Mouse (Mus musculus): ENCODE data around the gene Best1. TPM values are rescaled to one million over a fixed set of nuclear protein-coding genes. Genes with fewer than 3 reads are reported as not detected.

Gene Best1
- polyA plus RNA-seq, 1 experiment from 2014 or later: 2.1 TPM

- H3K4me2 ChIP-seq (replicated peaks): no peak overlapping the region
- no peaks in the 10 kb centered on the region; the same call in 1 of the 2 replicates for H3K9me3 ChIP-seq
- no peaks in the 10 kb centered on the region for H3K36me3 ChIP-seq
- no peak overlapping the region for H3K4me3 ChIP-seq
- WGBS: 80% methylated on average over 3 of the region's 3 CpGs
- no peak for ATAC-seq (ENCODE audit: low FRiP score, low read depth)
- peaks cover 16% of the 10 kb centered on the region for H3K4me1 ChIP-seq
- no peaks in the 10 kb centered on the region for H3K27me3 ChIP-seq
- no peak overlapping the region for H3K9ac ChIP-seq
- no peak overlapping the region for H3K27ac ChIP-seq
Measured at GRCm38 (mm10) chr19:9946986-9947385, 54.4 kb downstream of the Best1 start.

GRCm38 (mm10) chr19:9945800-9946564 lies 55.5 kb downstream of the Best1 start:
- peaks cover 19% of the 10 kb centered on the region for H3K4me1 ChIP-seq
- H3K9me3 ChIP-seq: no peaks in the 10 kb centered on the region; the same call in 1 of the 2 replicates
- 89% methylated on average over 8 of the region's 8 CpGs for WGBS
- no peaks in the 10 kb centered on the region for H3K27me3 ChIP-seq
- no peak overlapping the region for H3K4me2 ChIP-seq (replicated peaks)
- no peak overlapping the region for H3K27ac ChIP-seq
- no peaks in the 10 kb centered on the region for H3K36me3 ChIP-seq
- ATAC-seq (ENCODE audit: low FRiP score, low read depth): no peak
- no peak overlapping the region for H3K4me3 ChIP-seq
- no peak overlapping the region for H3K9ac ChIP-seq

- no peak overlapping the region for H3K4me3 ChIP-seq
- H3K36me3 ChIP-seq: no peaks in the 10 kb centered on the region
- no peaks in the 10 kb centered on the region for H3K27me3 ChIP-seq
- H3K9ac ChIP-seq: no peak overlapping the region
- H3K27ac ChIP-seq: no peak overlapping the region
- WGBS: 59% methylated on average over 10 of the region's 10 CpGs
- ATAC-seq (ENCODE audit: low FRiP score, low read depth): no peak; the same call in 1 of the 2 replicates
- peaks cover 33% of the 10 kb centered on the region for H3K4me1 ChIP-seq
- no peak overlapping the region for H3K4me2 ChIP-seq (replicated peaks)
- no peaks in the 10 kb centered on the region for H3K9me3 ChIP-seq
Measured at GRCm38 (mm10) chr19:9942539-9943533, 58.6 kb downstream of the Best1 start.

- Histone ChIP-seq H3K4me2 (replicated peaks) (no peak overlapping the region), H3K27ac (no peak overlapping the region), H3K9me3 (no peaks in the 10 kb centered on the region), H3K36me3 (no peaks in the 10 kb centered on the region), H3K4me1 (peaks cover 33% of the 10 kb centered on the region), H3K27me3 (no peaks in the 10 kb centered on the region), H3K4me3 (no peak overlapping the region), H3K9ac (no peak overlapping the region)
- 26% methylated on average over 1 of the region's 1 CpGs for WGBS
- no peak for ATAC-seq (ENCODE audit: low FRiP score, low read depth)
Measured at GRCm38 (mm10) chr19:9941809-9942208, 59.6 kb downstream of the Best1 start.

GRCm38 (mm10) chr19:9940903-9941302 lies 60.5 kb downstream of the Best1 start:
- H3K4me2 ChIP-seq (replicated peaks): no peak overlapping the region
- no peak for ATAC-seq (ENCODE audit: low FRiP score, low read depth)
- no peaks in the 10 kb centered on the region for H3K9me3 ChIP-seq
- H3K27me3 ChIP-seq: no peaks in the 10 kb centered on the region
- no peak overlapping the region for H3K9ac ChIP-seq
- no peak overlapping the region for H3K4me3 ChIP-seq
- no peaks in the 10 kb centered on the region for H3K36me3 ChIP-seq
- peaks cover 33% of the 10 kb centered on the region for H3K4me1 ChIP-seq
- WGBS: 63% methylated on average over 4 of the region's 4 CpGs
- no peak overlapping the region for H3K27ac ChIP-seq

GRCm38 (mm10) chr19:9939841-9940240 lies 61.6 kb downstream of the Best1 start:
- no peak overlapping the region for H3K4me2 ChIP-seq (replicated peaks)
- H3K4me1 ChIP-seq: peaks cover 33% of the 10 kb centered on the region
- no peaks in the 10 kb centered on the region for H3K9me3 ChIP-seq
- H3K27me3 ChIP-seq: no peaks in the 10 kb centered on the region
- no peak overlapping the region for H3K9ac ChIP-seq
- 44% methylated on average over 7 of the region's 7 CpGs for WGBS
- ATAC-seq (ENCODE audit: low FRiP score, low read depth): no peak
- no peak overlapping the region for H3K27ac ChIP-seq
- H3K4me3 ChIP-seq: no peak overlapping the region
- no peaks in the 10 kb centered on the region for H3K36me3 ChIP-seq

- no peaks in the 10 kb centered on the region for H3K27me3 ChIP-seq
- no peaks in the 10 kb centered on the region for H3K9me3 ChIP-seq
- no peak overlapping the region for H3K4me3 ChIP-seq
- ATAC-seq (ENCODE audit: low FRiP score, low read depth): no peak
- peak overlapping the region; percentile 19; the same call in 1 of the 2 replicates for H3K4me2 ChIP-seq (replicated peaks)
- H3K4me1 ChIP-seq: peaks cover 33% of the 10 kb centered on the region
- H3K27ac ChIP-seq: no peak overlapping the region
- H3K36me3 ChIP-seq: no peaks in the 10 kb centered on the region
- 67% methylated on average over 13 of the region's 13 CpGs for WGBS
- H3K9ac ChIP-seq: no peak overlapping the region
Measured at GRCm38 (mm10) chr19:9938824-9939303, 62.6 kb downstream of the Best1 start.

GRCm38 (mm10) chr19:9938156-9938823 lies 63.1 kb downstream of the Best1 start:
- WGBS: 75% methylated on average over 6 of the region's 6 CpGs
- Histone ChIP-seq H3K9me3 (no peaks in the 10 kb centered on the region), H3K4me1 (peaks cover 30% of the 10 kb centered on the region), H3K27ac (no peak overlapping the region), H3K4me3 (no peak overlapping the region), H3K27me3 (no peaks in the 10 kb centered on the region), H3K9ac (no peak overlapping the region), H3K36me3 (no peaks in the 10 kb centered on the region), H3K4me2 (replicated peaks) (peak overlapping the region; percentile 19; the same call in 1 of the 2 replicates)
- no peak for ATAC-seq (ENCODE audit: low FRiP score, low read depth)

- no peak for ATAC-seq (ENCODE audit: low FRiP score, low read depth)
- peaks cover 21% of the 10 kb centered on the region for H3K4me1 ChIP-seq
Measured at GRCm38 (mm10) chr19:9937428-9937827, 64.0 kb downstream of the Best1 start.

GRCm38 (mm10) chr19:9936579-9936978 lies 64.9 kb downstream of the Best1 start:
- H3K9ac ChIP-seq: no peak overlapping the region
- no peaks in the 10 kb centered on the region for H3K9me3 ChIP-seq
- H3K4me3 ChIP-seq: no peak overlapping the region
- no peaks in the 10 kb centered on the region for H3K36me3 ChIP-seq
- peaks cover 14% of the 10 kb centered on the region; the same call in 1 of the 2 replicates for H3K4me1 ChIP-seq
- no peak overlapping the region for H3K4me2 ChIP-seq (replicated peaks)
- ATAC-seq (ENCODE audit: low FRiP score, low read depth): no peak
- no peak overlapping the region for H3K27ac ChIP-seq
- 66% methylated on average over 5 of the region's 5 CpGs for WGBS
- no peaks in the 10 kb centered on the region for H3K27me3 ChIP-seq

More at GRCm38 (mm10) chr19:9937428-9937827, 64.0 kb downstream of the Best1 start:
- Histone ChIP-seq H3K9ac (no peak overlapping the region), H3K9me3 (no peaks in the 10 kb centered on the region), H3K27me3 (no peaks in the 10 kb centered on the region), H3K4me3 (no peak overlapping the region), H3K27ac (no peak overlapping the region), H3K36me3 (no peaks in the 10 kb centered on the region), H3K4me2 (replicated peaks) (no peak overlapping the region)
- WGBS: 56% methylated on average over 5 of the region's 5 CpGs
